Mouse (Mus musculus): Measurements from ENCODE around the gene Trhde.

GRCm38 (mm10) chr10:114759240-114759639 is 42.9 kb downstream of the Trhde start:
- TF ChIP-seq POLR2A (IDR thresholded peaks at IDR 0.05; ENCODE audit: borderline replicate concordance, low read depth, low read length): no peak
- no peak for TF ChIP-seq CTCF (IDR thresholded peaks at IDR 0.05; ENCODE audit: low read depth, low read length)

All from bone marrow macrophage, adult 2 months (primary cell).